Mouse (Mus musculus): ENCODE data around the gene Tfrc.

GRCm38 (mm10) chr16:32614047-32614446 is 5.3 kb downstream of the Tfrc start:
- TF ChIP-seq FLI1 (IDR thresholded peaks at IDR 0.05; ENCODE audit: low read length) (no peak), GATA1 (IDR thresholded peaks at IDR 0.05; ENCODE audit: borderline replicate concordance, low read length) (no peak)
